Mouse (Mus musculus) hindbrain, postnatal 0 days (tissue): ENCODE measurements at regions not wholly inside any gene's neighbourhood (a gene's known extent, or its start where the extent isn't known, plus 50 kb on each side); places are given as distances from the start of the nearest gene placed in this dataset.
"Not testable (repeated sequence)": the region's sequence is repeated elsewhere in the genome, so short reads cannot be mapped to it uniquely, and the experiment has no call there.

Source experiments
- ATAC-seq: fragments of 200-750 bp; cut with Nextera tagmentation; 2 replicates; pipeline ENCODE4 v1.8.0; 2017; ENCODE audit warnings: mild to moderate bottlenecking, moderate TSS enrichment, moderate library complexity
- DNase-seq: peaks from one replicate; pipeline ENCODE4 v3.0.0-alpha.2; 2015; ENCODE audit warnings: low spot score
- H3K27ac ChIP-seq: fragments of 300-500 bp; sonication (generic); 2 replicates; pipeline ENCODE4 v1.5.1; 2014; ENCODE audit warnings: mild to moderate bottlenecking
- H3K27me3 ChIP-seq: fragments of 300-500 bp; sonication (generic); 2 replicates; pipeline ENCODE4 v1.6.1; 2014; ENCODE audit warnings: low read length, mixed read lengths; ENCODE audit not compliant: insufficient read depth
- H3K36me3 ChIP-seq: fragments of 300-500 bp; sonication (generic); 2 replicates; pipeline ENCODE4 v1.6.1; 2014; ENCODE audit warnings: low read length, mixed read lengths; ENCODE audit not compliant: insufficient read depth
- H3K4me1 ChIP-seq: fragments of 300-500 bp; sonication (generic); 2 replicates; pipeline ENCODE4 v1.6.1; 2014; ENCODE audit warnings: antibody characterized with exemption, low read length, mixed read lengths; ENCODE audit not compliant: insufficient read depth
- H3K4me2 ChIP-seq: fragments of 300-500 bp; sonication (generic); 2 replicates; pipeline ENCODE4 v1.6.1; 2014; ENCODE audit warnings: low read depth, mild to moderate bottlenecking, low read length, moderate library complexity, mixed read lengths
- H3K4me3 ChIP-seq: fragments of 300-500 bp; sonication (generic); 2 replicates; pipeline ENCODE4 v1.5.1; 2014; ENCODE audit warnings: low read length
- H3K9ac ChIP-seq: fragments of 300-500 bp; sonication (generic); replicated peaks from 2 replicates; pipeline ENCODE4 v1.6.1; 2014; ENCODE audit warnings: mild to moderate bottlenecking, low read length, moderate library complexity, mixed read lengths
- H3K9me3 ChIP-seq: fragments of 300-500 bp; sonication (generic); 2 replicates; pipeline ENCODE4 v1.6.1; 2016; ENCODE audit warnings: low read length, mixed read lengths
- CTCF ChIP-seq: IDR thresholded peaks from 2 replicates; pipeline ENCODE4 v1.5.1; 2016; ENCODE audit warnings: antibody characterized with exemption, control low read depth, low read depth
- WGBS: fragments of 180-500 bp; shearing (Covaris S2); extraction: QIAGEN DNeasy Blood & Tissue Kit; methylation state at CpG from one replicate; pipeline ENCODE4 v1.1.7; 2014; 5-methylcytosine and 5-hydroxymethylcytosine counted together

DNA sequence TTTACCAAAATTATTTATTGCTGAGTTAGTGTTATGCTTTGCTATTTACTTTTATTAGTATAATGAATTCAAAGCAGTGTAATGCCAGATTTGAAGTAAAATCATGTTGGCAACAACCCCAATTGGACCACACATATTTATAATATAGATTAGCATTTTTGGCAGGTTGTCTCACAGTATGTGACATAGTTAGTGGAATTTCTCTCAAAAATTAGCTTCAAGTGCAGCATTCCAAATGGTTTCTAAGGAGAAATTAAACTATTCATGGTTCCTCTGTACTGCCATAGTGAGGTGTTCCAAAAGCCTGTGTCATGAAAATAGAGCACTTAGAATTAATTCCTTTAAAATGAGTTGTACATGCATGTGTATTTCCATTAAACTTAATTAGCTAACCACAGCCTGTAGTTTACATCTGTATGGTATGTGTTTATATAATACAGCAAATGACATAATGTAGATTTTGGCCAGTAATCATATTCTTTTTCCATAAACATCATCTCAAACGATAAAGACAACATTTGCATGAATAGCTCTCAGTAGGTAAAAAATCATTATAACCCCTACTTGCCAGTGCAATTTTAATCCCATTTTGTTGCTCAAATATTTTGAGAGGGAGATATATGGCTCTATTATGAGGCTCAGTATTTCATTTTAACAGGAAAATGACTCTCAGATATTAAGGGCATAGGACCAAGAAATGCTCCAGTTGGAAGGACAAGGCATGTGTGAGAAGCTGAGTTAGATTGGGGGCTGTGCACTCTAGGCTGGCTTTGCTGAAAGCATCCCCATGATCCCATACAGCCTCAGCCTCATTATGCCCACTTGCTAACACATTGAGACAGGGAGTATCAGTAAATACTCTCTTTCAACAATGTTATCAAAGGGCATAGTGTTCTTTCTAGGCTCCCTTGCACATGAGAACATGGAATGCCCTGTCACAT is 678.9 kb downstream of the A830018L16Rik start:
- H3K27ac ChIP-seq: no peak overlapping the region
- H3K9ac ChIP-seq: no peak overlapping the region
- H3K36me3 ChIP-seq: no peaks in the 10 kb centered on the region
- peak; percentile 17 for DNase-seq
- no peak overlapping the region for H3K4me3 ChIP-seq
- no peaks in the 10 kb centered on the region for H3K4me1 ChIP-seq
- ATAC-seq: no peak
- H3K4me2 ChIP-seq: no peak overlapping the region
- WGBS: 54% methylated on average over 1 of the region's 1 CpGs
- no peak for TF ChIP-seq CTCF
- no peaks in the 10 kb centered on the region for H3K27me3 ChIP-seq
- no peaks in the 10 kb centered on the region for H3K9me3 ChIP-seq

DNA sequence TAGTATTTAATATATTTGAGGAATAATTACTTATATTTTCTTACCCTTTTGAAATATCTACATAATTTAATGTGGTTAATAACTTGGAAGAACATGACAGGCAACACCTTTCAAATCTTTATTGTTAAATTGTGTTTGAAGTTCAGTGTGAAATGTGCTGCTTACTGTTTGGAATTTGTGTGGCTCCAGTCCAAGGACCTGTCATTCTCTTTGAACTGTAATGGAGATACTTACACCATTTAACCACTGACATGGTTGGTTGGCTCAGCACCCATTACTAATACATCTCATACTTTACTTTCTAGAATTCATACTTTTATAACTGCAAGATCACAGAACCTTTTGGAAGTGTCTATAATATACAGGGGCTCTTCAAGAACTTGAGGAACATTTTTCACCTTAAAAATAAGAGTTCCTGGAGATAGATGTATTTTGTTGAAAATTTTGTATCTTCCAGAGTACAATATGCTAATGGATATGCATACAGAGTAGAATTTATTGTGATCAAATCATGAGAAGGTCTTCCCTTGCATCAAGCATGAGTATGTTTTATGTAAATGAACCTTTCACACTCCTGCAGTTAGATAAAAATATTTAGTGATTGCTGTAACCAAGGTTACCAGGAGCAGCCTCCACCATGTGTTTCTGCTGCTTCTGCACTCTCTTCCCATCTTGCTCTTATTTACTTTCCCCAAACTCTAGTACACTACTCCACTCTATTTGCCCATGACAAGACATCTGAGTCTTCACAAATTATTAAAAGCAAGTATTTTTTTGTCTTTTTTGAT is 701.3 kb downstream of the A830018L16Rik start:
- DNase-seq: no peak
- no peaks in the 10 kb centered on the region for H3K9me3 ChIP-seq

DNA sequence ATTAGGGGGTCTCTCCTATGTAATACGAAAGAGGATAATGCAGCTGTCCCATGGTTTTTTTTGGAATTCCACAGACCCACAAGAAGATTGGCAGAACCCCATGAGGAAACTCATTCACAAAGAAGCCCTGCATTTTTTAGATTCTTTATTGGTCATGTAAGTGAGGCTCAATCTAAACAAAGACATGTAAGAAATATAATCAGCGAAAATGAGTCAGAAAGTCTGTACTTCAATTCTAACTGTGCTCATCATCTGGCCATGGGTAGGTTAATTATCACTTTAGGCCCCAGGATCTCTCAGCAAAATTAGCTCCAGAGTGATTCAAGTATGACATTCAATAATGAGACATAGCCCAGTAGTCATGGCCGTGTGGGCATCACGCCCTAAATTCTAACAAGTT is 703.2 kb downstream of the A830018L16Rik start:
- Histone ChIP-seq H3K9me3 (no peaks in the 10 kb centered on the region), H3K36me3 (no peaks in the 10 kb centered on the region), H3K27ac (no peak overlapping the region), H3K27me3 (no peaks in the 10 kb centered on the region), H3K9ac (no peak overlapping the region), H3K4me3 (no peak overlapping the region), H3K4me1 (no peaks in the 10 kb centered on the region), H3K4me2 (no peak overlapping the region)
- WGBS: 69% methylated on average over 4 of the region's 4 CpGs
- DNase-seq: no peak
- no peak for TF ChIP-seq CTCF
- ATAC-seq: no peak

More for the DNA sequence above, 701.3 kb downstream of the A830018L16Rik start:
- Histone ChIP-seq H3K27ac (no peak overlapping the region), H3K4me1 (no peaks in the 10 kb centered on the region), H3K9ac (no peak overlapping the region), H3K27me3 (no peaks in the 10 kb centered on the region), H3K4me3 (no peak overlapping the region), H3K36me3 (no peaks in the 10 kb centered on the region), H3K4me2 (no peak overlapping the region)
- ATAC-seq: no peak
- no peak for TF ChIP-seq CTCF

DNA sequence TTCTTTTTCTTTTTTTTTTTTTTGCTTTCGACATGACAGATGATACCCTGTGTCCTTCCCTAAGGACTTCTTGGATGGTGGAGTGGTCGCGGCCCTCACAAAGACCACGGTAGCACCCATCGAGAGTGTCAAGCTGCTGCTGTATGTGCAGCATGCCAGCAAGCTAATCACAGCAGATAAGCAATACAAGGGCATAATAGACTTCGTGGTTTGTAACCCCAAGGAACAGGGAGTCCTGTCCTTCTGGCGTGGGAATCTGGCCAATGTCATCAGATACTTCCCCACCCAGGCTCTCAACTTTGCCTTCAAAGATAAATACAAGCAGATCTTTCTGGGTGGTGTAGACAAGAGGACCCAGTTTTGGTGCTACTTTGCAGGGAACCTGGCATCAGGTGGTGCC is 707.0 kb downstream of the A830018L16Rik start:
- H3K27me3 ChIP-seq: no peaks in the 10 kb centered on the region
- H3K4me3 ChIP-seq: no peak overlapping the region
- H3K36me3 ChIP-seq: no peaks in the 10 kb centered on the region
- H3K9me3 ChIP-seq: no peaks in the 10 kb centered on the region
- DNase-seq: no peak
- no peak overlapping the region for H3K4me2 ChIP-seq
- TF ChIP-seq CTCF: no peak
- 87% methylated on average over 7 of the region's 7 CpGs for WGBS
- no peak overlapping the region for H3K27ac ChIP-seq
- no peak overlapping the region for H3K9ac ChIP-seq
- no peak for ATAC-seq
- no peaks in the 10 kb centered on the region for H3K4me1 ChIP-seq

DNA sequence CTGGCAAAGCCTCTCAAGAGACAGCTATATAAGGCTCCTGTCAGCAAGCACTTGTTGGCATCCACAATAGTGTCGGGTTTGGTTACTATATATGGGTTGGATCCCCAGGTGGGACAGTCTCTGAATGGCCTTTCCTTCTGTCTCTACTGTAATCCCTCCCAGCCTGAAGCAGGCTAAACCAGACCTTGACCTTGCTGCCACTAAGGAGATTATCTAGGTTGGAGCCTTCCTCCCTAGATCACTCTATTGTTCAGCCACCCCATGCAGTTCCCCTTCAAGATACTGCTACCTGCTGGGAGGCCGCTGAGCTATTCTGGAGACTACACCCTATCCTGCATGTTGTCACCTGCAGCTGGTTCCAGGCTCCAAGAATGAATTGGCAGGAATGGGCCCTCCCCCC is 712.7 kb downstream of the A830018L16Rik start:
- not testable (repeated sequence) for H3K27me3 ChIP-seq, H3K4me1 ChIP-seq, H3K9me3 ChIP-seq, H3K9ac ChIP-seq, H3K36me3 ChIP-seq, DNase-seq, H3K27ac ChIP-seq, ATAC-seq, H3K4me2 ChIP-seq, H3K4me3 ChIP-seq
- WGBS: 34% methylated on average over 2 of the region's 2 CpGs

DNA sequence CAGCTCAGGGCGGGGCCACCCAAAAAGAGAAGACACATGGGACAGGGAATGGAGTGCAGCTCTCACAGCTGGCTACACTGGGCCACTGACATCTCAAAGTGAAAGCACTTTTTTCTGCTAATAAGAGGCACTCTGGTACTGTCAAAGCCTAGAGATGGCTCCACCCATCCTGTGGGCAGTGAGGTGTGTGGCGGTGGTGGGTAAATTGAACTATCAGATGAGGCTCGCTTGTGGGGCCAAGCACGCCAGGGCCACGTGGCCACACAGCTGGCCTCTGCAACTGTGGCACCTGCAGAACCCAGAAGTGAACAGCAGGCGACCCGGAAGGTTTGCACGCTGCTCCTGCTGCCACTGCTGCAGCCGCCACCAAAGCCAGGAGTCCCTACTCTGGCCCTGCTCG is 756.6 kb downstream of the A830018L16Rik start:
- no peak overlapping the region for H3K27ac ChIP-seq
- no peak for TF ChIP-seq CTCF
- H3K27me3 ChIP-seq: no peaks in the 10 kb centered on the region
- H3K4me3 ChIP-seq: no peak overlapping the region
- no peak for ATAC-seq
- H3K36me3 ChIP-seq: no peaks in the 10 kb centered on the region
- H3K9me3 ChIP-seq: no peaks in the 10 kb centered on the region
- no peak overlapping the region for H3K9ac ChIP-seq
- DNase-seq: no peak
- H3K4me1 ChIP-seq: no peaks in the 10 kb centered on the region
- 90% methylated on average over 10 of the region's 10 CpGs for WGBS
- no peak overlapping the region for H3K4me2 ChIP-seq
